Mouse (Mus musculus) intestine, postnatal 0 days (tissue): ENCODE results near the gene Ccdc177. TPM values are rescaled to one million over a fixed set of nuclear protein-coding genes. Genes with fewer than 3 reads are reported as not detected.

ENCODE experiments used
- ATAC-seq: fragments of 200-750 bp; cut with Nextera tagmentation; 2 replicates; pipeline ENCODE4 v1.8.0; 2017; ENCODE audit warnings: mild to moderate bottlenecking, moderate TSS enrichment, moderate library complexity
- H3K27ac ChIP-seq: fragments of 300-500 bp; sonication (generic); 2 replicates; pipeline ENCODE4 v1.5.1; 2014; ENCODE audit warnings: mild to moderate bottlenecking, low read depth, low read length, moderate library complexity
- H3K27me3 ChIP-seq: fragments of 300-500 bp; sonication (generic); replicated peaks from 2 replicates; pipeline ENCODE4 v1.6.1; 2014; ENCODE audit warnings: low read length, mixed read lengths; ENCODE audit not compliant: control insufficient read depth, insufficient read depth
- H3K36me3 ChIP-seq: fragments of 300-500 bp; sonication (generic); 2 replicates; pipeline ENCODE4 v1.6.1; 2014; ENCODE audit warnings: mild to moderate bottlenecking, moderate library complexity; ENCODE audit not compliant: control insufficient read depth, insufficient read depth
- H3K4me1 ChIP-seq: fragments of 300-500 bp; sonication (generic); replicated peaks from 2 replicates; pipeline ENCODE4 v1.6.1; 2014; ENCODE audit warnings: antibody characterized with exemption, low read length, mixed read lengths; ENCODE audit not compliant: control insufficient read depth, insufficient read depth
- H3K4me2 ChIP-seq: fragments of 300-500 bp; sonication (generic); replicated peaks from 2 replicates; pipeline ENCODE4 v1.6.1; 2014; ENCODE audit warnings: low read depth, mild to moderate bottlenecking, moderate library complexity
- H3K4me3 ChIP-seq: fragments of 300-500 bp; sonication (generic); 2 replicates; pipeline ENCODE4 v1.5.1; 2014; ENCODE audit warnings: low read depth, low read length
- H3K9ac ChIP-seq: fragments of 300-500 bp; sonication (generic); 2 replicates; pipeline ENCODE4 v1.6.1; 2014; ENCODE audit warnings: mild to moderate bottlenecking, low read depth, low read length
- H3K9me3 ChIP-seq: fragments of 300-500 bp; sonication (generic); 2 replicates; pipeline ENCODE4 v1.6.1; 2016; ENCODE audit warnings: mixed run types; ENCODE audit not compliant: control insufficient read depth
- CTCF ChIP-seq: sonication (generic); IDR thresholded peaks from 2 replicates; pipeline ENCODE4 v1.5.1; 2016; ENCODE audit warnings: low read depth, mild to moderate bottlenecking, control low read depth, antibody characterized with exemption, moderate library complexity
- WGBS: fragments of 180-500 bp; shearing (Covaris S2); extraction: QIAGEN DNeasy Blood & Tissue Kit; methylation state at CpG from one replicate; pipeline ENCODE4 v1.1.7; 2014; 5-methylcytosine and 5-hydroxymethylcytosine counted together
- polyA plus RNA-seq: library from polyadenylated mRNA; unstranded; fragments of >200 nt; fragmentation: Nextera tagmentation; extraction: Ambion mirVana; gene quantifications from 2 replicates; pipeline ENCODE4 v1.2.1, GENCODE M21; 2015

Ccdc177 gene
- polyA plus RNA-seq, 1 experiment from 2014 or later: 0.03 TPM

GRCm38 (mm10) chr12:80762982-80763381 lies 2.5 kb upstream of the Ccdc177 start:
- WGBS: 69% methylated on average over 5 of the region's 5 CpGs
- peaks cover 6% of the 10 kb centered on the region; the same call in 1 of the 2 replicates for H3K4me1 ChIP-seq
- H3K36me3 ChIP-seq: no peaks in the 10 kb centered on the region
- no peak overlapping the region for H3K9ac ChIP-seq
- peaks cover 30% of the 10 kb centered on the region for H3K27me3 ChIP-seq
- no peaks in the 10 kb centered on the region for H3K9me3 ChIP-seq
- H3K4me2 ChIP-seq: no peak overlapping the region
- no peak for TF ChIP-seq CTCF
- no peak overlapping the region for H3K4me3 ChIP-seq
- ATAC-seq: no peak
- no peak overlapping the region for H3K27ac ChIP-seq

- H3K9ac ChIP-seq: no peak overlapping the region
- ATAC-seq: no peak
These were observed 633 bp downstream of the Ccdc177 start for GRCm38 (mm10) chr12:80759713-80760395.

GRCm38 (mm10) chr12:80759387-80759712 lies 1.1 kb downstream of the Ccdc177 start:
- TF ChIP-seq CTCF: no peak
- ATAC-seq: no peak
- Histone ChIP-seq H3K9ac (no peak overlapping the region), H3K36me3 (no peaks in the 10 kb centered on the region), H3K9me3 (no peaks in the 10 kb centered on the region), H3K4me1 (peaks cover 6% of the 10 kb centered on the region), H3K4me3 (peak overlapping the region; percentile 56), H3K27ac (no peak overlapping the region), H3K4me2 (peak overlapping the region; percentile 96), H3K27me3 (peaks cover 54% of the 10 kb centered on the region)
- 14% methylated on average over 13 of the region's 13 CpGs for WGBS

More at GRCm38 (mm10) chr12:80759713-80760395, 633 bp downstream of the Ccdc177 start:
- 9% methylated on average over 22 of the region's 22 CpGs for WGBS
- Histone ChIP-seq H3K27me3 (peaks cover 54% of the 10 kb centered on the region), H3K4me3 (peak overlapping the region; percentile 56), H3K4me1 (peaks cover 6% of the 10 kb centered on the region), H3K36me3 (no peaks in the 10 kb centered on the region), H3K4me2 (peak overlapping the region; percentile 96), H3K27ac (no peak overlapping the region), H3K9me3 (no peaks in the 10 kb centered on the region)
- no peak for TF ChIP-seq CTCF

GRCm38 (mm10) chr12:80758559-80759386 lies 1.7 kb downstream of the Ccdc177 start:
- H3K27me3 ChIP-seq: peaks cover 54% of the 10 kb centered on the region
- peaks cover 6% of the 10 kb centered on the region for H3K4me1 ChIP-seq
- H3K9ac ChIP-seq: no peak overlapping the region
- no peak overlapping the region for H3K27ac ChIP-seq
- H3K4me2 ChIP-seq: peak overlapping the region; percentile 96
- no peaks in the 10 kb centered on the region for H3K9me3 ChIP-seq
- H3K36me3 ChIP-seq: no peaks in the 10 kb centered on the region
- peak overlapping the region; percentile 56 for H3K4me3 ChIP-seq
- WGBS: 1% methylated on average over 90 of the region's 92 CpGs
- no peak for TF ChIP-seq CTCF
- peak; percentile 11 for ATAC-seq

GRCm38 (mm10) chr12:80757751-80758558 lies 2.5 kb downstream of the Ccdc177 start:
- Histone ChIP-seq H3K27me3 (peaks cover 54% of the 10 kb centered on the region), H3K4me1 (peaks cover 6% of the 10 kb centered on the region), H3K9ac (no peak overlapping the region; the same call in 1 of the 2 replicates), H3K9me3 (no peaks in the 10 kb centered on the region), H3K4me3 (peak overlapping the region; percentile 56), H3K27ac (no peak overlapping the region), H3K4me2 (peak overlapping the region; percentile 96), H3K36me3 (no peaks in the 10 kb centered on the region)
- TF ChIP-seq CTCF: no peak
- peak; percentile 78 for ATAC-seq
- WGBS: under 1% methylated on average over 102 of the region's 122 CpGs

- no peak for TF ChIP-seq CTCF
- Histone ChIP-seq H3K27me3 (peaks cover 15% of the 10 kb centered on the region), H3K36me3 (no peaks in the 10 kb centered on the region), H3K27ac (no peak overlapping the region), H3K9ac (no peak overlapping the region), H3K4me3 (no peak overlapping the region), H3K9me3 (no peaks in the 10 kb centered on the region), H3K4me2 (no peak overlapping the region), H3K4me1 (no peaks in the 10 kb centered on the region)
- no peak for ATAC-seq
- WGBS: 93% methylated on average over 6 of the region's 6 CpGs
These were observed 8.9 kb downstream of the Ccdc177 start for GRCm38 (mm10) chr12:80751556-80751955.
